Mouse (Mus musculus) liver, embryonic 11.5 days (tissue): ENCODE measurements around the gene Wdr6. TPM values are rescaled to one million over a fixed set of nuclear protein-coding genes. Genes with fewer than 3 reads are reported as not detected.

Experiments
- ATAC-seq: fragments of 200-750 bp; cut with Nextera tagmentation; replicated peaks from 2 replicates; pipeline ENCODE4 v1.8.0; 2017; ENCODE audit warnings: moderate number of reproducible peaks, mild to moderate bottlenecking, moderate TSS enrichment, moderate library complexity; ENCODE audit not compliant: low FRiP score
- DNase-seq: peaks from one replicate; pipeline ENCODE4 v3.0.0-alpha.2; 2017; ENCODE audit warnings: low spot score
- H3K27ac ChIP-seq: fragments of 300-500 bp; sonication (generic); 2 replicates; pipeline ENCODE4 v1.5.1; 2014; ENCODE audit warnings: mild to moderate bottlenecking, low read depth, low read length, control low read depth
- H3K27me3 ChIP-seq: fragments of 300-500 bp; sonication (generic); replicated peaks from 2 replicates; pipeline ENCODE4 v1.6.1; 2014; ENCODE audit warnings: low read length, mixed read lengths; ENCODE audit not compliant: control insufficient read depth, insufficient read depth
- H3K36me3 ChIP-seq: fragments of 300-500 bp; sonication (generic); 2 replicates; pipeline ENCODE4 v1.6.1; 2014; ENCODE audit warnings: mild to moderate bottlenecking, low read length, moderate library complexity, mixed read lengths; ENCODE audit not compliant: control insufficient read depth, insufficient read depth
- H3K4me1 ChIP-seq: fragments of 300-500 bp; sonication (generic); replicated peaks from 2 replicates; pipeline ENCODE4 v1.6.1; 2014; ENCODE audit warnings: low read length, mixed read lengths; ENCODE audit not compliant: control insufficient read depth, insufficient read depth
- H3K4me2 ChIP-seq: fragments of 300-500 bp; sonication (generic); 2 replicates; pipeline ENCODE4 v1.6.1; 2014; ENCODE audit warnings: mild to moderate bottlenecking, control low read depth, moderate library complexity
- H3K4me3 ChIP-seq: fragments of 300-500 bp; sonication (generic); 2 replicates; pipeline ENCODE4 v1.5.1; 2014; ENCODE audit warnings: low read depth, low read length, control low read depth
- H3K9ac ChIP-seq: fragments of 300-500 bp; sonication (generic); 2 replicates; pipeline ENCODE4 v1.6.1; 2014; ENCODE audit warnings: low read depth, low read length, control low read depth
- H3K9me3 ChIP-seq: fragments of 300-500 bp; sonication (generic); 2 replicates; pipeline ENCODE4 v1.6.1; 2016; ENCODE audit warnings: low read length, inconsistent platforms, mixed read lengths; ENCODE audit not compliant: control insufficient read depth
- WGBS: fragments of 180-500 bp; shearing (Covaris S2); extraction: QIAGEN DNeasy Blood & Tissue Kit; methylation state at CpG from one replicate; pipeline ENCODE4 v1.1.7; 2014; 5-methylcytosine and 5-hydroxymethylcytosine counted together
- polyA plus RNA-seq: library from polyadenylated mRNA; unstranded; fragments of >200 nt; fragmentation: Nextera tagmentation; extraction: Ambion mirVana; gene quantifications from 2 replicates; pipeline ENCODE4 v1.2.1, GENCODE M21; 2014

Wdr6 gene
- polyA plus RNA-seq, 1 experiment from 2014 or later = 51.8 TPM

DNA sequence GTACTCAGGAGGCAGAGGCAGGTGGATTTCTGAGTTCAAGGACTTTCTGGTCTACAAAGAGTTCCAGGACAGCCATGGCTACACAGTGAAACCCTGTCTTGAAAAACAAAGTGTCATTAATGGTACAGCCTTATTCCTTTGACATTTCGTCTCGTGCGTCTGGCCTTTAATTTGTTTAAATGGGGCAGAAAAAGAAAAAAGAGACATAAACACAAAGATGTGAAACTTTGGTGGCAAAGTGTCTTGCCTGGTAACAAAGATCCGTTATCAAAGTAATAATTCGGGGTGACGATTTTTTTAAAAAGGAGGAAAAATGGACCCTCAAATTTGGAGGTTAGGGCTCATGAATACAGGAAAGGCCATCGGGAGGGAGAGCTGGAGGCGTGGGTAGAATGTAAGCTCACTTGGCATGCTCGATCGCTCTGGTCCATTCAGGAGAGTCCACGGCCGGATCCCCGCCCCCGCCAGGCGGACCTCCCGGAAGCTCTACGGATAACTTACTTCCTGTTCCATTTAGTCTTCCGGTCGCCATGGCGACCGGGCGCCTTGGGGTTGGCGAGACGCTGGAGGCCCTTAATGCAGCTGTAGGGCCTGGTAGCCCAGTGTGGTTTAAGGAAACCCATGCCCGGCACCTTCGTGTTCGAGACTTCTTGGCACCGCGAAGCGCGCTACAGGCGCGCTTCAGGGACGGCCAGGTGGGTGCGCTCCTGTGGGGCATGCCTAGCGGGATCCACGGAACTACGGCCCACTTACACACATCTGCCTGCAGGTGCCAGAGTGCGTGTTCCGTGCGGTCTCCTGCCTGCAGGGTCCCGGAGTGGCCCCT lies 8.9 kb downstream of the Wdr6 start, which contains the start of gene Dalrd3:
Dalrd3 (plus strand) TSS at position 506 of the 826 bp plus-strand sequence.
- WGBS = 5% methylated on average over 42 of the region's 42 CpGs
- peak within 1 kb of the TSS; percentile 98 for H3K27ac ChIP-seq

GRCm38 (mm10) chr9:108568511-108568921 lies 10.0 kb downstream of the Wdr6 start:
- H3K4me2 ChIP-seq = peak overlapping the region; percentile 100
- H3K4me3 ChIP-seq = peak overlapping the region; percentile 78
- WGBS = 52% methylated on average over 17 of the region's 17 CpGs
- H3K27ac ChIP-seq = peak overlapping the region; percentile 98
- peak overlapping the region; percentile 85 for H3K9ac ChIP-seq
- DNase-seq (peak; percentile 36), ATAC-seq (no peak)
- peaks cover 39% of the 10 kb centered on the region for H3K36me3 ChIP-seq
- H3K27me3 ChIP-seq = no peaks in the 10 kb centered on the region
- H3K4me1 ChIP-seq = peaks cover 47% of the 10 kb centered on the region
- H3K9me3 ChIP-seq = no peaks in the 10 kb centered on the region

More for the DNA sequence above, 8.9 kb downstream of the Wdr6 start, which contains the start of gene Dalrd3:
- peaks cover 34% of the 10 kb centered on the region for H3K36me3 ChIP-seq
- peaks cover 39% of the 10 kb centered on the region for H3K4me1 ChIP-seq
- no peaks in the 10 kb centered on the region for H3K9me3 ChIP-seq
- H3K9ac ChIP-seq = peak within 1 kb of the TSS; percentile 85
- DNase-seq (peak; percentile 87), ATAC-seq (peak; percentile 74)
- H3K27me3 ChIP-seq = no peaks in the 10 kb centered on the region
- H3K4me3 ChIP-seq = peak within 1 kb of the TSS; percentile 78
- H3K4me2 ChIP-seq = peak within 1 kb of the TSS; percentile 100

- Histone ChIP-seq H3K27me3 (no peaks in the 10 kb centered on the region), H3K4me1 (peaks cover 47% of the 10 kb centered on the region), H3K27ac (peak overlapping the region; percentile 98), H3K9ac (peak overlapping the region; percentile 85), H3K4me3 (peak overlapping the region; percentile 78), H3K9me3 (no peaks in the 10 kb centered on the region), H3K4me2 (peak overlapping the region; percentile 100), H3K36me3 (peaks cover 38% of the 10 kb centered on the region)
- ATAC-seq (no peak), DNase-seq (no peak)
- 7% methylated on average over 18 of the region's 18 CpGs for WGBS
Observed at GRCm38 (mm10) chr9:108567931-108568419, 10.6 kb downstream of the Wdr6 start.

DNA sequence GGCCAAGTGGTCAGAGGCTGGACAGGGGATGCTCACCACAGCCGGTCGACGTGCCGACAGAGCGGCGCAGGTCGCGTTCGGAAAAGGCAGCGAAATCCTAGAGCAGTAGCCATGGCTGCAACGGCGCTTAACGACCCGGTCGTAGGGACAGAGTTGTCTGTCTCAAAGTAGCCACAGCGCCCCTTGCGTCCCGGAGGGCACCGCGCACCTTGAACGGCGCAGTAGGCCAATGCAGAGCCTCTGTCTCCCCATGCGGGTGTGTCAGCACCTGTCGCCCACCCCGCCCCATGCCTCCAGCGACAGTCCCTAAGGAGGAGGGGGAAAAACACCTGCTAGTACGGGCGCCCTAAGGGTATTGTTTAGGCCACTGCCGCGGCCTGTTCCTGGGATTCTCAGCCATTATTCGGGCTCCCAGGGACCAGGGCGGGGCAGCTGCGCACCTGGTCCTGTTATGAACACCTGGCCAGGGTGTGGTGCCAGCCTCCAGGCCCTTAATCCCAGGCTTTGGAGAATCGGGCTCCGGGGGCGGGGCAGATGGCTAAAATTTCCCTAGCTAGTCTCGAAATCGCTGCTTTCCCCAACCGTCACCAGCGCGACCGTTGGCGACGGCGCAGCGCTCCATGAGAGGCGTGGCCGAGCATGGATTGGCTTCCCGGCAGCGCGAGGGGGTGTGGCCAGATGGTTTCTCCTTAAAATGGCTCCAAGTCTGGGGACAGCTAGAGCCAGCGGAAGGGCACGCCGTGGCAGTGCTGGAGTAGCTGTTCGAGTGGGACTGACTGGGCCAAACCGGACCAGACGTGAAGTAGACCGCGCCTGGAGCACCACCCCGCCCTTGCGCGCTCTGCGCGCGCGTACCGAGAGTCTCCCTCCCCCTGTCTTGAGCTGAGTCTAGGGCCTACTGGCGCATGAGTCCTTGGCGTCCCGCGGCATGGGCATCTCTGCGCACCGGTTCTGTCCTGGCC lies 11.4 kb downstream of the Wdr6 start, which contains the start of gene Ndufaf3:
Ndufaf3 (minus strand) TSS at position 620 of the 962 bp plus-strand sequence.
- H3K27ac ChIP-seq = peak within 1 kb of the TSS; percentile 98
- no peaks in the 10 kb centered on the region for H3K9me3 ChIP-seq
- H3K4me2 ChIP-seq = peak within 1 kb of the TSS; percentile 100
- peak; percentile 97 for DNase-seq
- peak within 1 kb of the TSS; percentile 78 for H3K4me3 ChIP-seq
- ATAC-seq = peak; percentile 78
- H3K36me3 ChIP-seq = peaks cover 34% of the 10 kb centered on the region
- peaks cover 47% of the 10 kb centered on the region for H3K4me1 ChIP-seq
- H3K9ac ChIP-seq = peak within 1 kb of the TSS; percentile 85
- under 1% methylated on average over 73 of the region's 73 CpGs for WGBS
- H3K27me3 ChIP-seq = no peaks in the 10 kb centered on the region

DNA sequence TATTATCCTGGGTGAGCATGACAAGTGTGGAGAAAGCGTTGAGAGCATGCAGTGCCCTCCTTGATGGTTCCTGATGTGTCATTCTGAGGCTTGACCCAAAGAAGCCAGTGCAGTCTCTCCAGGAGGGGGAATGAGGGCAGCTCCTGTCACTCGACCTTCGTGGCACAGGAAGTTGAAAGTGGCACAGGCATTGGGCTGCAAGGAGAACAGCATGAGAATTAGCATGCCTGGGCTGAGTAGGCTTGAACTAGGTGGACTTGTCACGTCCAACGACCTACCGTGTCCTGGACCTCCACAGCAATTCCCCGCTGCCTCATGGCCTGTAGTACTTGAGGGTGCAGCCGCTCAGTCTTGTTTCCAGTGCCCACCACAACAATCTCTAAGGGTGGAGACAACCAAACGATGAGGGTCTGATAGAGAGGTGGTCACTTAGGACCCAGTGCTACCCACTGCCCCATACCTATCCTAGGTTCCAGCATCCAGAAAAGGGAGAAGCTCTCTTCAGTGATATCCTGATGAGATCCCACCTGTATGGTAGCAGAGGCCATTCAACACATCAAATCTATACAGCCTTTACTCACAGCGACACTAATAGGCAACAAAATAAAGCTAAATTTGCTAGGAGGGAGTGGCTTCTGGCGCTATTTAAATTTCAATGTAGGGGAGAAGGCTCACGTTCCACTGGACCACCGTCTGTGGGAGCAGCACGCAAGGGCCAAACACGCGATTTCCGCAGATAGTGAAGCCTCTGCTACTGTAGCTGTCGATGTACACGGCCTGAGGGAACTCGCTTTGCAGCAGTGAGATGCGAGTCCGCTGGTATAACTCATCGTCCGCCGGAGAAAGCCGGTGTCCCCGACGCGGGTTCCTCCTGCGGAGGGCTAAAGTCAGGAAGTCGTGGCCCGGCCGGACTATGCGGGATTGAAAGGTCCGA lies 12.4 kb downstream of the Wdr6 start:
- DNase-seq = peak; percentile 42

GRCm38 (mm10) chr9:108564131-108564530 lies 14.4 kb downstream of the Wdr6 start:
- DNase-seq = no peak
- peak overlapping the region; percentile 22; the same call in 1 of the 2 replicates for H3K9ac ChIP-seq
- peaks cover 42% of the 10 kb centered on the region for H3K4me1 ChIP-seq

More for the DNA sequence above, 12.4 kb downstream of the Wdr6 start:
- Histone ChIP-seq H3K4me1 (peaks cover 55% of the 10 kb centered on the region), H3K36me3 (peaks cover 34% of the 10 kb centered on the region), H3K4me2 (peak overlapping the region; percentile 100), H3K4me3 (peak overlapping the region; percentile 78), H3K9me3 (no peaks in the 10 kb centered on the region), H3K27me3 (no peaks in the 10 kb centered on the region), H3K27ac (peak overlapping the region; percentile 98), H3K9ac (peak overlapping the region; percentile 85)
- 8% methylated on average over 35 of the region's 35 CpGs for WGBS
- ATAC-seq = peak; percentile 1; the same call in 1 of the 2 replicates

DNA sequence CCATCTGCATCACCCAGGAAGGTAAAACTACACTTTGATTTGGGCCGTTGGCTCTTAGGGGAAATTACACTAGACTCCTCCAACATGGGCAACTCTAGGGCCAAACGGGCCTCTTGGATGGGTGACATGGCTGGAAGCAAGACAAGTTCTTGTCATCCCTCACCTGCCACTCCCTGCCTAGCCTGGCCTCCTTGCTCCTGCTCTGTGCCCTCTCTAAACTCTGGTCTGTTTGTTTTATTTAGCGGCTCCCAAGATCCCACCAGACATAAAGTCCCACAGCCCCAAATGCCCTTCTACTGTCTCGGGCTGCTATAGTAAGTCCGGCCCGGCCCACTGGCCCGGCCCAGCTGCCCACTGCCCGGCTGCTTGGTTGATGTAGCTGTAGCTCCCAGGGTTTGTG lies 14.9 kb downstream of the Wdr6 start:
- H3K27ac ChIP-seq = peak overlapping the region; percentile 30; the same call in 1 of the 2 replicates
- ATAC-seq = no peak
- no peak for DNase-seq
- H3K36me3 ChIP-seq = peaks cover 39% of the 10 kb centered on the region
- 93% methylated on average over 8 of the region's 8 CpGs for WGBS
- no peaks in the 10 kb centered on the region for H3K27me3 ChIP-seq
- peaks cover 37% of the 10 kb centered on the region for H3K4me1 ChIP-seq
- no peak overlapping the region for H3K4me3 ChIP-seq
- H3K9ac ChIP-seq = peak overlapping the region; percentile 22; the same call in 1 of the 2 replicates
- H3K9me3 ChIP-seq = no peaks in the 10 kb centered on the region
- H3K4me2 ChIP-seq = peak overlapping the region; percentile 2; the same call in 1 of the 2 replicates

More at GRCm38 (mm10) chr9:108564131-108564530, 14.4 kb downstream of the Wdr6 start:
- no peak for ATAC-seq
- WGBS = 74% methylated on average over 7 of the region's 7 CpGs
- peak overlapping the region; percentile 30; the same call in 1 of the 2 replicates for H3K27ac ChIP-seq
- peaks cover 35% of the 10 kb centered on the region for H3K36me3 ChIP-seq
- peak overlapping the region; percentile 2; the same call in 1 of the 2 replicates for H3K4me2 ChIP-seq
- H3K4me3 ChIP-seq = 0 out of 2 replicates have a peak overlapping the region, but pooled peaks have one; percentile 10
- H3K27me3 ChIP-seq = no peaks in the 10 kb centered on the region
- no peaks in the 10 kb centered on the region for H3K9me3 ChIP-seq
